Mouse (Mus musculus): ENCODE results near the gene Tradd. TPM values are rescaled to one million over a fixed set of nuclear protein-coding genes. Genes with fewer than 3 reads are reported as not detected.

Tradd gene
- polyA plus RNA-seq, 1 experiment from 2014 or later = 26.2 TPM

GRCm38 (mm10) chr8:105290554-105291314 lies 26.3 kb upstream of the Tradd start:
- Histone ChIP-seq H3K9me3 (ENCODE audit: control insufficient read depth, low read length) (no peaks in the 10 kb centered on the region), H3K4me2 (ENCODE audit: low read length) (peak overlapping the region; percentile 85; the same call in 1 of the 2 replicates), H3K36me3 (ENCODE audit: control insufficient read depth, insufficient read depth, low read length) (no peaks in the 10 kb centered on the region), H3K9ac (ENCODE audit: low read length) (no peak overlapping the region), H3K27me3 (replicated peaks; ENCODE audit: control insufficient read depth, insufficient read depth, low read length) (peaks cover 10% of the 10 kb centered on the region), H3K4me1 (replicated peaks; ENCODE audit: control insufficient read depth, insufficient read depth, low read length) (peaks cover 10% of the 10 kb centered on the region), H3K4me3 (ENCODE audit: low read depth, low read length) (no peak overlapping the region), H3K27ac (ENCODE audit: low read depth) (no peak overlapping the region)
- 8% methylated on average over 31 of the region's 31 CpGs for WGBS
- ATAC-seq (replicated peaks; ENCODE audit: low FRiP score, low TSS enrichment, low read depth) (no peak), DNase-seq (ENCODE audit: low spot score) (peak; percentile 99)

DNA sequence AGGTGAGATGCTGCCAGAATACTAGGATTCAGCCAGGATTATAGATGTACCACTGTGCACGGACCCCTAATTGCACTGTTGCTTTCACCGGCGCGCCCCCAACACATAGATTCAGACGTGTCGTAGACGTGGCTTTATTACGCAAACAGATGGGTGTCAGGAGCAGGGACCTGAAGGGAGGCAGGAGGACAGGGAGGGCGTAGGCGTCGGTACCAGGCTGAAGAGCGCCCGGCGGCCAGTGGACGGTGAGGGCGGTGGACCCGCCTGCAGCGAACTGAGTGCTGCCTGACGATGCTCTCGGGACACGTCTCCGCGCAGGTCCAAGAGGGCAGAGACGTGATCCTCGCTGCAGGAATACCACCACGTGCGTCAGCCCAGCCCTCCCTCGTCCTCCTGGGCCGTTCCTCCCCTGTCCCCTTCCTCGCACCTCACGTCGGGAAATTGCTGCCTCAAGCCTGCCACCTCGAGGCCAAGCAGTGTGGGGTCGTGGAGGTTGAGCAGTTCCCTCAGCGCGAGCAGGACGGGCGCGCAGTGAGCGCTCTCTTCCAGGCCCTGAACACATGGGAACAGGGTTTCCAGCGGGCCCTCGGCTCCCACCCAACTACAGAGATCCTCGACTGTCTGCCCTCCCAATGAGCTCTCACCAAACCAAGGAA lies 25.5 kb upstream of the Tradd start, which contains the start of gene 4931428F04Rik:
Gene 4931428F04Rik, minus strand, starts transcription at position 60 of the 656 bp plus-strand sequence.
- DNase-seq (ENCODE audit: low spot score) = peak; percentile 76
- Histone ChIP-seq H3K27me3 (replicated peaks; ENCODE audit: control insufficient read depth, insufficient read depth, low read length) (peaks cover 10% of the 10 kb centered on the region), H3K4me2 (ENCODE audit: low read length) (peak within 1 kb of the TSS; percentile 85), H3K9ac (ENCODE audit: low read length) (peak within 1 kb of the TSS; percentile 61), H3K27ac (ENCODE audit: low read depth) (peak within 1 kb of the TSS; percentile 71; the same call in 1 of the 2 replicates), H3K36me3 (ENCODE audit: control insufficient read depth, insufficient read depth, low read length) (peaks cover under 1% of the 10 kb centered on the region; the same call in 1 of the 2 replicates), H3K4me3 (ENCODE audit: low read depth, low read length) (peak within 1 kb of the TSS; percentile 51), H3K4me1 (replicated peaks; ENCODE audit: control insufficient read depth, insufficient read depth, low read length) (peaks cover 10% of the 10 kb centered on the region), H3K9me3 (ENCODE audit: control insufficient read depth, low read length) (no peaks in the 10 kb centered on the region)
- peak; percentile 15 for ATAC-seq (replicated peaks; ENCODE audit: low FRiP score, low TSS enrichment, low read depth)
- WGBS = 3% methylated on average over 43 of the region's 43 CpGs

DNA sequence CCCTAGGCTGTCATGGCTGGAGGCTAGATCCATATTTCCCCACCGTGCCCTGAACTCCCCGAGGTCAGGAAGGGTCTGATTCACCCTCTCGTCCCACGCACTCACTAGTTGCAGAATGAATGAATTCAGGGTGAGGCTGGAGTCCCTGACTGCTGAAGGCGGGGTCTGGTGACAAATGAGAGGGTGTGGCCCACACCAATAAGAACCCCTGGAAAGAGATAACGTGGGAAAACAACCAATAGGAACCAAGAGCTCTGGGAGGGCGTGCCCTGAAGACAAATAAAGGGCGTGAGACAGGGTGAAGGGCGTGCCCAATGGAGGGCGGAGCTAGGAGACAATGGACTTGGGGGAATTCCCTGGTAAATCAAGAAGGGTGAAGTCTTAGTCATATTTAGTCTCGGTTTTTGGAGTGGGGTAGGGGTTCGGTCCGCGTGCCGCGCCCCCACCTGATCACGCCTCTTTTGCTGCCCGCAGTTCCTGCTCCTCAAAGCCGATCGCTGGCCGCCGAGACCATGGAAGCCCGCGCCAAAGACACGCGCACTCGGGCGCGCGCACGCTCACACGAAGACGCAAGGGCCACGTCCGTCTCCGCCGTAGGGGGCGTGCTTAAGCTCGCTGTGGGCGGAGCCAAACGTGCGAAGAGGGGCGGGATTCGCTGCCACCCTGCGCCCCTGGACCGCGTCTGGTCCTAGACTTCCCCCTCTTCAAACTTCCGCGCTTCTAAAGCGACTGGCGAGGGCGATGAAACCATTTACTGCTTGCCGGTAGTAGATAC lies 24.7 kb upstream of the Tradd start:
- under 1% methylated on average over 53 of the region's 53 CpGs for WGBS
- Histone ChIP-seq H3K36me3 (ENCODE audit: control insufficient read depth, insufficient read depth, low read length) (peaks cover 5% of the 10 kb centered on the region; the same call in 1 of the 2 replicates), H3K27ac (ENCODE audit: low read depth) (peak overlapping the region; percentile 71; the same call in 1 of the 2 replicates), H3K4me2 (ENCODE audit: low read length) (peak overlapping the region; percentile 85), H3K27me3 (replicated peaks; ENCODE audit: control insufficient read depth, insufficient read depth, low read length) (peaks cover 10% of the 10 kb centered on the region), H3K4me3 (ENCODE audit: low read depth, low read length) (peak overlapping the region; percentile 51), H3K9me3 (ENCODE audit: control insufficient read depth, low read length) (no peaks in the 10 kb centered on the region), H3K4me1 (replicated peaks; ENCODE audit: control insufficient read depth, insufficient read depth, low read length) (peaks cover 10% of the 10 kb centered on the region), H3K9ac (ENCODE audit: low read length) (peak overlapping the region; percentile 61)
- ATAC-seq (replicated peaks; ENCODE audit: low FRiP score, low TSS enrichment, low read depth) = peak; percentile 90
- peak; percentile 98 for DNase-seq (ENCODE audit: low spot score)

GRCm38 (mm10) chr8:105288231-105288630 lies 23.8 kb upstream of the Tradd start:
- Histone ChIP-seq H3K9ac (ENCODE audit: low read length) (no peak overlapping the region), H3K4me3 (ENCODE audit: low read depth, low read length) (0 out of 2 replicates have a peak overlapping the region, but pooled peaks have one; percentile 51), H3K9me3 (ENCODE audit: control insufficient read depth, low read length) (no peaks in the 10 kb centered on the region), H3K36me3 (ENCODE audit: control insufficient read depth, insufficient read depth, low read length) (peaks cover 5% of the 10 kb centered on the region), H3K27ac (ENCODE audit: low read depth) (no peak overlapping the region), H3K27me3 (replicated peaks; ENCODE audit: control insufficient read depth, insufficient read depth, low read length) (peaks cover 10% of the 10 kb centered on the region), H3K4me2 (ENCODE audit: low read length) (peak overlapping the region; percentile 85), H3K4me1 (replicated peaks; ENCODE audit: control insufficient read depth, insufficient read depth, low read length) (peaks cover 10% of the 10 kb centered on the region)
- ATAC-seq (replicated peaks; ENCODE audit: low FRiP score, low TSS enrichment, low read depth) (no peak), DNase-seq (ENCODE audit: low spot score) (no peak)
- WGBS = 90% methylated on average over 5 of the region's 5 CpGs

GRCm38 (mm10) chr8:105286907-105287306 lies 22.5 kb upstream of the Tradd start:
- Histone ChIP-seq H3K9ac (ENCODE audit: low read length) (no peak overlapping the region), H3K4me2 (ENCODE audit: low read length) (no peak overlapping the region), H3K27ac (ENCODE audit: low read depth) (no peak overlapping the region), H3K9me3 (ENCODE audit: control insufficient read depth, low read length) (no peaks in the 10 kb centered on the region), H3K4me3 (ENCODE audit: low read depth, low read length) (no peak overlapping the region), H3K4me1 (replicated peaks; ENCODE audit: control insufficient read depth, insufficient read depth, low read length) (peaks cover 10% of the 10 kb centered on the region), H3K36me3 (ENCODE audit: control insufficient read depth, insufficient read depth, low read length) (peaks cover 14% of the 10 kb centered on the region), H3K27me3 (replicated peaks; ENCODE audit: control insufficient read depth, insufficient read depth, low read length) (peaks cover 10% of the 10 kb centered on the region)
- 88% methylated on average over 4 of the region's 4 CpGs for WGBS
- DNase-seq (ENCODE audit: low spot score) (no peak), ATAC-seq (replicated peaks; ENCODE audit: low FRiP score, low TSS enrichment, low read depth) (no peak)

DNA sequence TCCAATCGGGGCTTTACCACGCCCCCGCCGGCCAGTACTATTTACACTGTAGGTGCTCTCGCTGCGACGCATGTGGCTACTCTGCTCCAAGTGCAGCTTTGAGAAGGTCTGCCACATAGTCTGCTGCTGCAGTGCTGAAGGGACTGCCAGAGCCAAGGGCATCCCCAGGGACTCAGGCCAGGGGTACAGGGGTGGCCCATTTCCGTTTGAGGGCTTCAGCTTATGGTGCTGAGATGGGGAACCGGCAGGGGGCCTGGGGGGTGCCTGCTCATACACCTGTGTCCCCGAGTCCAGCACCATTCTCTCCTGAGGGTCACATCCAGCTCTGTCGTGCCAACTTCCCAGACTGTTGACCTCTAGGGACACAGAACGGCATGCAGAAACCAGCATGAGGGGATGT lies 21.1 kb upstream of the Tradd start:
- Histone ChIP-seq H3K27me3 (replicated peaks; ENCODE audit: control insufficient read depth, insufficient read depth, low read length) (peaks cover 7% of the 10 kb centered on the region), H3K9me3 (ENCODE audit: control insufficient read depth, low read length) (no peaks in the 10 kb centered on the region), H3K4me1 (replicated peaks; ENCODE audit: control insufficient read depth, insufficient read depth, low read length) (peaks cover 9% of the 10 kb centered on the region), H3K4me2 (ENCODE audit: low read length) (no peak overlapping the region), H3K36me3 (ENCODE audit: control insufficient read depth, insufficient read depth, low read length) (peaks cover 20% of the 10 kb centered on the region), H3K9ac (ENCODE audit: low read length) (no peak overlapping the region), H3K4me3 (ENCODE audit: low read depth, low read length) (no peak overlapping the region), H3K27ac (ENCODE audit: low read depth) (no peak overlapping the region)
- no peak for ATAC-seq (replicated peaks; ENCODE audit: low FRiP score, low TSS enrichment, low read depth)
- DNase-seq (ENCODE audit: low spot score) = no peak
- 41% methylated on average over 12 of the region's 12 CpGs for WGBS

- no peak overlapping the region for H3K4me3 ChIP-seq (ENCODE audit: low read depth, low read length)
- peaks cover 22% of the 10 kb centered on the region for H3K27me3 ChIP-seq (replicated peaks; ENCODE audit: control insufficient read depth, insufficient read depth, low read length)
- H3K9me3 ChIP-seq (ENCODE audit: control insufficient read depth, low read length) = no peaks in the 10 kb centered on the region
- no peaks in the 10 kb centered on the region for H3K4me1 ChIP-seq (replicated peaks; ENCODE audit: control insufficient read depth, insufficient read depth, low read length)
- WGBS = 26% methylated on average over 23 of the region's 23 CpGs
- peaks cover 20% of the 10 kb centered on the region for H3K36me3 ChIP-seq (ENCODE audit: control insufficient read depth, insufficient read depth, low read length)
- ATAC-seq (replicated peaks; ENCODE audit: low FRiP score, low TSS enrichment, low read depth) (peak; percentile 28), DNase-seq (ENCODE audit: low spot score) (peak; percentile 77)
- no peak overlapping the region for H3K27ac ChIP-seq (ENCODE audit: low read depth)
- no peak overlapping the region for H3K4me2 ChIP-seq (ENCODE audit: low read length)
- no peak overlapping the region for H3K9ac ChIP-seq (ENCODE audit: low read length)
Observed at GRCm38 (mm10) chr8:105283074-105283473, 18.7 kb upstream of the Tradd start.

DNA sequence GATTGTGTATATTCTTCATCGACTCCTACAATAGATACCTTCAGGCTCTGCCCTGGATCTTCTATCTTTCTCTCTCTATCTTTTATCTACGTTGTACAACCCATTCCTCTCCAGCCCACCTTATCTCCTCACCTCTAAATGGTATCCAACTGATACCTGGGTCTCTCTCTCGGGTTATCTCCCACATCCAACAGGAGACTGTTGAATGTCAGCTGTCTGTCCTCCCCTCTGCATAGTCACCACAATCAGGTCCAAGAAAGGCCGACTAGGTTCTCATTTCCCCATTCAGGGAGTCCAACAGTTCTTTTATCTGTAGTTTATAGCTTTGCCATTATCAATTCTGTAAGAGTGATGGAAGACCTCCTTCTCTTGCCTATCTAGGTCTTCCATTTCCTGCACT lies 17.8 kb upstream of the Tradd start:
- H3K4me1 ChIP-seq (replicated peaks; ENCODE audit: control insufficient read depth, insufficient read depth, low read length) = no peaks in the 10 kb centered on the region
- 79% methylated on average over 4 of the region's 4 CpGs for WGBS
- H3K4me3 ChIP-seq (ENCODE audit: low read depth, low read length) = no peak overlapping the region
- ATAC-seq (replicated peaks; ENCODE audit: low FRiP score, low TSS enrichment, low read depth) (no peak), DNase-seq (ENCODE audit: low spot score) (no peak)
- H3K27ac ChIP-seq (ENCODE audit: low read depth) = no peak overlapping the region
- peaks cover 30% of the 10 kb centered on the region for H3K27me3 ChIP-seq (replicated peaks; ENCODE audit: control insufficient read depth, insufficient read depth, low read length)
- peaks cover 20% of the 10 kb centered on the region for H3K36me3 ChIP-seq (ENCODE audit: control insufficient read depth, insufficient read depth, low read length)
- no peak overlapping the region for H3K4me2 ChIP-seq (ENCODE audit: low read length)
- H3K9ac ChIP-seq (ENCODE audit: low read length) = no peak overlapping the region
- no peaks in the 10 kb centered on the region for H3K9me3 ChIP-seq (ENCODE audit: control insufficient read depth, low read length)
